Mouse (Mus musculus): ENCODE data around the gene Tex45.

The Tex45 gene

DNA sequence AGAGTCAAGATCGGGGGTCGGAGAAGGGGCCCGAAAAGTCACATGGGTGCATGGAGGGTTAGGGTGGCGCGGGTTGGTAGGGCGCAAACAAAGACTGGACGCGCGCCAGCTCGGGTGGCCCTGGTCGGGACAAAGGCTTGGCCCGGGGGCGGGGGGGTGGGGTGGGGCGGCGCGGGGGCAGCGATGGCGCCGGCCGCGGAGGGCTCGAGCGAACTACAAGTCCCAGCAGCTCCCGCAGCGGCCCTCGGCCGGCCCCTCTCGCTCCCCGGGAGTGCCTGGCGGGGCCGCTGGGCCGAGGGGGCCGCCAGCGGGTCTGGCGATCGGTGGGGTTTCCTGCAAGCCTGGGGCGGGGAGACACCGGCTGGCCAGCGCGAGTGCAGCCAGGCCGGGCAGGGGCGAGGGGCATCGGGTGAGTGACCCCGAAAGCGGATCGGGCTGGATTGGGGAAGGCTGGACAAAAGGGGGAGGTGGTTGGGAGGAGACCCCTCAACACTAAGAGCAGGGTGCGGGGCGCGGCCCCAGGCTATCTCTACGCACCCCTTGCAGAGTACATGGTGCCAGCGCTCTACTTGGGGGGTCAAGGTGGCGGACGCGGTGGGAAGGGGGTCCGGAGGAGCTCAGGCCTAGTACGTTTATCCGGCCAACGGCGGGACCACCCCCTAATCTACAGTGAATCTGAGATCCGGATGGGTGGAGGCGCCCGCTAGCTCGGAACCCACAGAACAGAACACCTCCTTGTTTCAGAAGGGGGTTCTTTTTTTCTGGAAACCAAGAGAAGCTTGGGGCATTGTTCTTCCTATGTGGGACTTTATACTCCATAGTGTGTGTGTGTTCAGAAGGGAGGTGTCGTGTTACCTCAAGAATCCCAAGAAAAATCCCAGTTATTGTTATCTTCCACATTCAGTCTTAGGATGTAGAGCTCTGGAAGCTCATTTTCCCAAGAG, 22.5 kb downstream of the Tex45 start, which contains the start of gene Zfp358:
TSS of gene Zfp358 (plus strand) at position 238 of the 944 bp plus-strand sequence.
- DNase-seq = peak; percentile 74

DNA sequence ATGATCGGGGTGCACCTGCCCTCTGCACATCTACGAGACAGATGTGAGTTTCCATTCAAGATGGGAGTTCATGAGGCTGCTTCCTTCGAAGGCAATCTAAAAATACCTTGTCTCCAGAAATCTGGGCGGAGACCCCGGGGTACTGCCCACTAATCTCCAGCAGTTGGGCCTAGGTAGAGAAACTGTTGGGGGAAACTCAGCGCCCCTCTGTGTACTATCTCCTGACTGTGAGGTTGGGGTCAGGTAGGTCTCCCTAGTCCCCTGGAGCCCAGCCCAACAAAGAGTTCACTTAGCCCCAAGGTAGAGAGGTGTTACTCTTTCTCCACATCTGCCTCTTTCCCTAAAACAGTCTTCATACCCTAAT, 23.2 kb downstream of the Tex45 start:
- no peak for DNase-seq

DNA sequence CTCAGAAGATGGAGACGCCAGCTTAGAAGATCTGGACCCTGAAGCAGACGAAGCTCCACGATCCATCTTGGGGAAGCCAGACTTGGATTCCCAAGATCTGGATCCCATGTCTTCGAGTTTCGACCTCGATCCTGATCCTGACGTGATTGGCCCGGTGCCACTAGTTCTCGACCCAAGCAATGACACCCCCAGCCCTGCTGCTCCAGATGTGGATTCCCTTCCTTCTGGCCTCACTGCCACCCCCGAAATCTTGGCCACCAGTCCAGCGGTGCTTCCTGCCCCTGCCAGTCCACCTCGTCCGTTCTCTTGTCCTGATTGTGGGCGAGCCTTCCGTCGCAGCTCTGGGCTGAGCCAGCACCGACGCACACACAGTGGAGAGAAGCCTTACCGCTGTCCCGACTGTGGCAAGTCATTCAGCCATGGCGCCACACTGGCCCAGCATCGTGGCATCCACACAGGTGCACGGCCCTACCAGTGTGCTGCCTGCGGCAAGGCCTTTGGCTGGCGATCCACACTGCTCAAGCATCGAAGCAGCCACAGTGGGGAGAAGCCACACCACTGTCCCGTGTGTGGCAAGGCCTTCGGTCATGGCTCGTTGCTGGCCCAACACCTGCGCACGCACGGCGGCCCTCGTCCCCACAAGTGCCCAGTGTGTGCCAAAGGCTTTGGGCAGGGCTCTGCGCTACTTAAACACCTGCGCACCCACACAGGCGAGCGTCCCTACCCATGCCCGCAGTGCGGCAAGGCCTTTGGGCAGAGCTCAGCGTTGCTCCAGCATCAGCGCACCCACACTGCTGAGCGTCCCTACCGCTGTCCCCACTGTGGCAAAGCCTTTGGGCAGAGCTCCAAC, 25.1 kb downstream of the Tex45 start:
- DNase-seq = no peak

DNA sequence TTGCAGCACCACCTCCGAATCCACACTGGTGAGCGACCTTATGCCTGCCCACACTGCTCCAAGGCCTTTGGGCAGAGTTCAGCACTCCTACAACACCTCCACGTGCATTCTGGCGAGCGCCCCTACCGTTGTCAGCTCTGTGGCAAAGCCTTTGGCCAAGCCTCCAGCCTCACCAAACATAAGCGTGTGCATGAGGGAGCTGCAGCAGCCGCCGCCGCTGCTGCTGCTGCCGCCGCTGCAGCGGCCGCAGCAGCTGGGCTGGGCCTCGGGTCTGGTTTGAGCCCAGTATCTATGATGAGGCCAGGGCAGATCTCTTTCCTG, 25.7 kb downstream of the Tex45 start:
- no peak for DNase-seq

DNA sequence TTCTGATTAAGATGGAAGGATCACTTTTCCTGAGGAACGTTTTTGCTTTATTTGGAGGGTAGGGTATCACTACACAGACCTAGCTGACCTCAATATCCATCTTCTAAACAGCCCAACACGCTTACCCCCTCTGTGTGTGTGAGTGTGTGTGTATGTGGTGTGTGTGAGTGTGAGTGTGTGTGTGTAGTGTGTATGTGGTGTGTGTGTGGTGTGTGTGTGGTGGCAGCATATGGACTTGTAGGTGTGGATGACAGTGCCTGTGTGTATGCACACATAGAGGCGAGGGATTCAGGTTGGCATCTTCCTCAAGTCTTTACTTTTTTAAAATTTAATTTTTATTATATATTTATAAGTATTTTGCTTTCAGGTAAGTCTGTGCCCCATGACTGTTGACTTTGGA, 27.9 kb downstream of the Tex45 start:
- DNase-seq = no peak

DNA sequence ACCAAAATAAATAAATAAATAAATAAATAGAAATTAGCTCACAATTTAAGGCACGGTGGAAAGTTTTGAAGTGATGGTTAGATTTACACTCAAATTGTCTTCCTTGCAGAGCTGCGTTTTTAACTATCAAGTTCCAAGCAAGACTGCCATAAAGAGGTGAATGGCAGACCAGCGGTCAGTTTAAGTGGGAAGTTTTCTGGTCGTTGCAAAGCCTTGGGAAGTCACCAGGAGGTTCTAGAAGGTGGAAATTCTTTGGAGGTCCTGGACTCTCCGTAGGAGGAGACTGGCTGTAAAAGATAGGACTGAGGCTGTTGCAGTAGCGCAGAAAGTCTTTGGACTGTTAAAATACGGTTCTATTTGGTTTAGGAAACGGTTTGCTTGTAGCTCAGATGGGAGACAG, 29.1 kb downstream of the Tex45 start:
- no peak for DNase-seq

DNA sequence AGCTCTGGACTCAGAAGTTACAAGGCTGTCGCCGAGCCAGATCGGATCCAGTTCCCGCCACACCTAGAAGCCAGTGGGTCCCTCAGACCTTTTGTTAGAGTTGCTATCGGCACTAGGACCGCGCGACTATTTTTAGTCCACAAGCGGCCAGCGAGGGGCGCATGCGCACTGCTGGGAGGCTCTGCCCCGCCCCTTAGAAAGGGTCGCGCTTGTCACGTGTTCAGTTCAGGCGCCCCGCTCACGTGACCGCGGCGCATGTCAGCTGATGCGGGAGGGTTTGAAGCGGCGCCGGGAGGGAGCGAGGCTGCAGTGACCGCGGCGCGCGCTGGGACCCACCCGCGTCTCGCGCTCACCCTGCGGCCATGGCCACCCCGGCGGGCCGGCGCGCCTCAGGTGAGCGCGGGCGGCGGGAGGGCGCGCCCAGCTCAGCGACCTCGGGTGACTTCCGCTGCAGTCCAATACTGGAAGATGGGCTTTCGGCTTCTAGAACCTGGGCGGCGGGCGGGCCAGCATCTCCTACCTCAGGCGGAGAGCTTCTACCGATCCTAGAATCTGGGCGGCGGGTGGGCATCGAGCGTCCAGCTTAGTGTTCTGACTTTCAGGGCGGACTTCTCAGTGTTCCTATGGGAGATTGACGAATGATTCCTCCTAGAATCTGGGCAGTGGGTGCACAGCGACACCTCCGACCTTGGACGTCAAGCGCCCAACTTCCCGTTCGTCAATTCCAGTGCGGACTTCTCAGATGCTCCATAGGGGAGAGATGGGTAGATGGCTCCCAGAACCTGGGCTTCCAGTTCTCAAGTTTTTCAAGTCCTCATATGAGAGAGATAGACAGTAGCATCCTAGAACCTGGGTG, 29.8 kb downstream of the Tex45 start, which contains the start of gene Mcoln1:
TSS of gene Mcoln1 (plus strand) at position 223 of the 856 bp plus-strand sequence.
- peak; percentile 98 for DNase-seq

DNA sequence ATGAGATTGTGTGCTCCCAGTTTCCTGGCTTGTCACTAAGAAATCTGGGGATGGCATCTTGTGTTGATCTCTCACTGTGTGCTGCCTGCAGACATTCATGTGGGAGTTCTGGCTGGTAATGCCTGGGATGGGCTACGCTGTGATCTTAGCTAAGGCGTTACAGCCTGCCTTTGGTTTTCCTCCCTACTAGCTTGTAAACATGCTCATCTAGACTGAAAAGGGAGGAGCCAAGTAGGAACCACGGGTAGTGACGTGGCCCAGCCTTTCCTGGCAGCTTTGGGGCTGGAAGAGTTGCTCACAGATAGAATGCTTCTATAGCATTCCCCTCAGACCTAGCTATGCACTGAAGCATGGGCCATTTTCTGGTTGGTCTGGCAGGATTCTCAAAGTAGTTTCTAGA, 31.6 kb downstream of the Tex45 start:
- no peak for DNase-seq

DNA sequence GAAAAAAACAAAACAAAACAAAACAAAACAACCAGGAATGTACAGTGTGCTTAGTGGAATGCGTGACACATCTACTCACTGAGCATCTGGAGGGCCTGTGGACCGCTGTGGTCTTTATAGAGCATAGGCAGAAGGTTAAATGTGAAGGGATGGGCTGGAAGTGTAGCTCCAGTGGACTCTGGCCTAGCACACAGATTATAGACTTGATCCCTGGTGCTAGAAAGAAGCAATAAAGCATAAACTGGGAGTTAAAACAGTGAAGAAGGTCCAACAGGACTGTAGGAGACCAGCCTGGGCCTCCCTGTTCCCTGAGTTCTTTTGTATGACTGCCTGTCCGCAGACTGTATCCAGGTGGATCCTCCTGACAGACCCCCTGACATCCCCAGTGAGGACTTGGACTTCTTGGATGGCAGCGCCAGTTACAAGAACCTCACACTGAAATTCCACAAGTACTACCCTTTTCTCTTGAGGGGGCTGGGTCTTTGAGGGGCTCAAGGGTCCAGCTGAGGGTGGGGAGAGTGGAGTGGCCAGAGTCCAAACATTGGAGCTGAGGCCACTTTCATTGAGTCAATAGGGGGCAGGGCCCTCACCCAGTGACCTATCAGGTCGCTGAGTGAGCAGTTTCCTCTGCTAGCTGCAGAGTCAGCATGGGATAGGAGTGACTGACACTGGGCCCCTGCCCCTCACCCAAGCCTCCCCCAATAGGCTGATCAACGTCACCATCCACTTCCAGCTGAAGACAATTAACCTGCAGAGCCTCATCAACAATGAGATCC, 37.5 kb downstream of the Tex45 start:
- no peak for DNase-seq

DNA sequence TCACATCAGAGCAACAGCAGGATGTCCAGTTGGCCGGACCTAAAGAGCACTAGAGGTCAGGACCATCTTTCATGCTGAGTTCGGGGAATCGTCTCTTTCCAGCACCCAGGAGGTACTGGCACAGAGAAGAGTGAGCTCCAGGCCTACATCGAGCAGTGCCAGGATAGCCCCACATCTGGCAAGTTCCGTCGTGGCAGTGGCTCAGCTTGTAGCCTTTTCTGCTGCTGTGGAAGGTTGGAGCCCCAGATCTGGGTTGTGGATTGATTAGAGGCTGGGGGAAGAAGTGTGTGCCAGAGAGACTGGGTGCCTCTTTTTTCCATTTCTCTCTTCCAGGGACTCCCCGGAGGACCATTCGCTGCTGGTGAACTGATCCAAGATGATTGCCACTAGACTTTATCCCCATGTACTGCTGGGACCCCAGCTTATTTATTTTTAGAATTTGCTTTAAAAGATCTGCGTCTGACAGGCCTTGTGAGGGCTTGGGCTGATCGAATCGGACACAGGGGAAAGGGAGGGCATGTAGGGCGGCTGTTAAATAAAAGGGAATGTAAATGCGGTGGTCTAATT, 44.1 kb downstream of the Tex45 start:
- DNase-seq = no peak

DNA sequence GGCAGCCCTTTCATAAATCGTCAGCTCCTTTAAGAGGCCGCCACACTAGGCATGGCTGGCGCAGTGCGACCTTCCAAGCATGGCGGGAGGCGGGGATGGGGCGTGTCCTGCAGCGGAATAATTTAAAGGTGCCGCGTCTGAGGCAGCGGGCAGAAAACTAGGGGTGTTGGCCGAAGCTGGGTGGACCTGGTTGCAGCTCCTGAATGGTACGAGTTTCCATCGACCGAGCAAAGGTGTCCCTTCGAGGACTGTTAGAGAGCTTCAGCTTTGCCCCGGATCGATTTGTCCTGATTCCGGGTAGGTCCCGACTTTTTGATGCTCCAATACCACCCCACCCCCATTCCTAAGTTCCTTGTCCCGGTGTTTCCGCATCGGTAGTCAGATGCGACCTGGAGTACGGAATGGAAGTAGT, 44.6 kb downstream of the Tex45 start, which contains the start of gene Pnpla6:
TSS of gene Pnpla6 (plus strand) at position 125 of the 412 bp plus-strand sequence.
- peak; percentile 92 for DNase-seq

DNA sequence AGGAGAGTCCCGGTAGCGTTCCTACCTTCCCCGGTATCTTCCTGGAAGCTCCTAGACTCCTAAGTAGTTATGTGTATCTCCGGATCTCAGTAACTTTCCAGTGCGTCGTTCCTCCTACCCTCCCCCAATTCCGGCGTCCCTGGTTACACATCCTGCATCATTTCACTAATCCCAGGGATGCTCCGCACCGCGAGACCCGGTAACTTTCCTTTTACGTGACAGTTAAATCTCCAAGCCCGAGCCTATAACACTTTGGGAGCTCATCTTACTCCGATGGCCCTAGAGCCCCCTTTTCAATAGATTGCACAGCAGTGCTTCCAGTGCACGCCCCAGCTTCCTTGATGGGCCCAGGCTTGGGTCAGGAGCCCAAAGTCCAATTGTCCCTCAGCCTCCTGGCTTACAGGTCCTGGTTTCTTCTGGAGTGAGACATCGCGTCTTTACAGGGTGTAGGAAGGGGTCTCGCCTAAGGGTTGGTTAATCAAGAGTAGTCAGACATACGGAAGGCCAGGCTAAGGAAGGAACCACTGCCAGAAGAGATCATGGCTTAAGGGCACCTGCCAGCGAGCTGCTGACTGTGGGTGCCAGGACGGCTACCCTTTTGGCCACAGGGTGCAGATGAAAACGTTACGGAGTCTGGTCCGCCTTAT, 45.2 kb downstream of the Tex45 start:
- peak; percentile 66 for DNase-seq

DNA sequence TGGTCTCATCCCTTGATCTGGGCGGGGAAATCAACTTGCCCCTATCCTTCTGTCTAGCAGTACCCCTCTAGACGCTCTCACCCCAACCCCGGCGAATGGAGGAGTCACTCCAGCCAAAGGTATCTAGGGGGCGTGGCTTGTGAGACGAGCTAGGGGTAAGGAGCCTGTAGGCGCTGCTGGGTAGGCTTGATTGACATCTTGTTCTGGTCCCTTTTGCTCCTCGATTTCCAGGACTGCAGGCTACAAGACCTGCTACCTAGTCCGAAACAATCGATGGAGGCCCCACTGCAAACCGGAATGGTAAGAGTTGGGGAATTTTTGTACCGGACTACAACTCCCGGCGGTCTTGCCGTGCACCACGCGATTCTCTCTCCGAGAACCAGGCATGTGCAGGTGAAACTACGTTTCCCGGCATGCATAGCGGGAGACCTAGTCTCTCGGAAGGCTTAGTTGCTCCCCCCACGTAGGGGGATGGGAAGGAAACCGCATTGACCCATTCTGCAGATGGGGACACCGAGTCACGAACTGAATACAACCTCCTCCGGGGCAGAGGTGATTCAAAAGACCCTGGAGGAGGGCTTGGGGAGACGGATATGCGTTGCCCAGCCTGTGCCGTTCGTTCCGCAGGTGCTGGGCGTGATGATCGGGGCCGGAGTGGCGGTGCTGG, 45.9 kb downstream of the Tex45 start:
- DNase-seq = peak; percentile 97

DNA sequence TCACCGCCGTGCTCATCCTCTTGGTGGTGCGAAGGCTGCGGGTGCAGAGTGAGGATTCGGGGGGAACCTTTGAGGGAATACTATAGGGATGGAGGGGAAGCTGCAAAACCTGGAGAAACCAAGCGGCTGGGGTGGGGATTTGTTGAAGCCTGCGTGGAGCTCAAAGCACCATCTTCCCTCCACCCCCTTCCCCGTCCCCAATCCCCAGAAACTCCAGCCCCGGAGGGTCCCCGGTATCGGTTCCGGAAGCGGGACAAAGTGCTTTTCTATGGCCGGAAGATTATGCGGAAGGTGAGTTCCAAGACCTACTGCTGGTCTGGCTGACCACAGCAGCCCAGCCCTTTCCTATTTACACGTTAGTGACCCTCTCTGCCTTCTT, 46.4 kb downstream of the Tex45 start:
- no peak for DNase-seq

DNA sequence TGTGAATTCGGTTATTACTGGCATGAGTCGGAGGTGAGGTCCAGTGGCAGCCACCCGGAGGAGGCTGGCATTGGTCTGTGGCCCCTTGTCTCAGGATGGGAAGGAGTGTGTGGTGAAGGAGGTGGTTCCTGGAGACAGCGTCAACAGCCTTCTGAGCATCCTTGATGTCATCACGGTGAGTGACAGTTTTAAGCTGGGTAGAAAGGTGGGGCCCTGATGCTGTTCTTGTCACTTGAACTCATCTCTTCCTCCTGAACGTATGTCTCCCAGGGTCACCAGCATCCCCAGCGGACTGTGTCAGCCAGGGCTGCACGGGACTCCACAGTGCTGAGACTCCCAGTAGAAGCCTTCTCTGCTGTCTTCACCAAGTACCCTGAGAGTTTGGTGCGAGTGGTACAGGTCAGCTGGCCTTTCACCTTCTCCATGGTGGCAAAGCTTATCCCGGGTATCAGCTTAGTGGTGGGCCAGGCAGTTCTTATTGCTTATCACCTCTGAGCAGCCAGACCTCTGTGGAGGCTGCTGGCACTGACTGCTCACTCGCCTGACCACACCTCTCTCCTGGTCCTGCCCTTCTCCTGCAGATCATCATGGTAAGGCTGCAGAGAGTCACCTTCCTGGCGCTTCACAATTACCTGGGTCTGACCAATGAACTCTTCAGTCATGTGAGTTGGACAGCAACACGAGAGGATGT, 51.5 kb downstream of the Tex45 start:
- no peak for DNase-seq

DNA sequence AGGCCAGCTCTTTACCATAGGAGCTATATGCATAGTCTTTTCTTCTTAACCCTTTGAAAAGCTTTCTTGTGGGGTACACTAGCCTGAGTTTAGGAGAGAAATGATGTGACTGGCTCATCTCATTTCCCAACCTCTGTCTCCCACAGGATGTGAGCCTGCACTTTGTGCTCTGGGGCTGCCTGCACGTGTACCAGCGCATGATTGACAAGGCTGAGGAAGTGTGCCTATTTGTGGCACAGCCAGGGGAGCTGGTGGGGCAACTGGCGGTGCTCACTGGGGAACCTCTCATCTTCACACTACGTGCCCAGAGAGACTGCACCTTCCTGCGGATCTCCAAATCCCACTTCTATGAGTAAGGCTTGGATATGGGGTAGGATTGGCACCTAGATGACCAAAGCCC, 60.2 kb downstream of the Tex45 start:
- no peak for DNase-seq

DNA sequence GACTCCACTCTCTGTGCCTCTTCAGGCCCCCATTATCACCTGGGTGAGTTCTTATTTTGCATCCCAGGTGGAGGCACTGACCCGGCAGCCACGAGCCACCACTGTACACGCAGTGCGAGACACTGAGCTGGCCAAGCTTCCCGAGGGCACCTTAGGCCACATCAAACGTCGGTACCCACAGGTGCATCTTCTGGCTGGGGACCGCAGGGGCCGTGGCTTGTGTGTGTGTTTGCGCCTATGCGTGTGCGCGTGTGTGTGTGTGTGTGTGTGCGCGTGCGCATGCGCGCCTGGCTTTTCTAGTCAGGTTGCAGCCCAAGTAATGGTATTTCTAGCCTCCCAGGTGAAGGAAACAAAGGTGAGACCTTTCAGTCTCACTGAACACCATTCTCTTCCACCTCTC, 61.3 kb downstream of the Tex45 start:
- DNase-seq = no peak

DNA sequence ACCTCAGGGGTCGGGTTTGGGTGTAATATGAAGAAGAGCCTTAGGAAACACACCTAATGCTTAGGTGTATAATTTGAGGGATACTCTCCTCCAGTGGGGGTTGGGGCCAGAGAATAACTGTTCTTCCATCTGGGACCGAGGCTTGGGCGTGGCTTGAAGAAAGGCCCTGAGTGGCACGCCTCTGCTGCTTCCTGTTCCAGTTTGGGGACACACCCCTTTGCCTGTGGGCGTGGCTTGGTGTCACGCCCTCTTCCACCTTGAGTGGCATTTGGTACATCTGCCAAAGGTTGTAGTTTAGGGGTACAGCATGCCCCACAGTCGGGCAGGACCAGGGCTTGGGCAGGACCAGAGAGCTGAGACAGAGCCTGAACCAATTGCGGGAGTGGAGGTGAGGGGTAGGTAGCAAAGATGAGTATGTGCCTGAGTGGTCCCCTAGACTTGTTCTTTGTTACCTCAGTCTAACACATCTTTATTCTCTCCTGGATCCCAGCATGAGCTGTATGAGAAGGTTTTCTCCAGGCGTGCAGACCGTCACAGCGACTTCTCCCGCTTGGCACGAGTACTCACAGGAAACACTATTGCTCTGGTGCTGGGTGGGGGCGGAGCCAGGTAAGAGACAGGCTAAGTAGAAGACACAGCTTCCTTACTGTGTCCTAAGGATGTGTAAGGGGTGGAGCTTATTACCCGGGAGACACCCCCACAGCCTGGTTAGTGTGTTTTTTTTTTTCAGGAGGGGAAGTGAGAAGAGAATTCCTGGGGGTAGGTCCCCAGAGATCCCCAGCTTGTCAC, 65.6 kb downstream of the Tex45 start:
- DNase-seq = no peak
